Mouse (Mus musculus) ES-Bruce4 (cell line): ENCODE data around the gene Snai1. TPM values are rescaled to one million over a fixed set of nuclear protein-coding genes. Genes with fewer than 3 reads are reported as not detected.

Experiments
- H3K27ac ChIP-seq: 2 replicates; pipeline ENCODE4 v1.5.1; 2012; ENCODE audit warnings: low read length, inconsistent platforms; ENCODE audit not compliant: insufficient read depth
- H3K27me3 ChIP-seq: 2 replicates; pipeline ENCODE4 v1.6.1; 2012; ENCODE audit warnings: mild to moderate bottlenecking, low read length, inconsistent platforms; ENCODE audit not compliant: control insufficient read depth, poor library complexity, insufficient read depth, severe bottlenecking
- H3K36me3 ChIP-seq: 2 replicates; pipeline ENCODE4 v1.6.1; 2012; ENCODE audit warnings: inconsistent platforms, mild to moderate bottlenecking, low read length, moderate library complexity; ENCODE audit not compliant: control insufficient read depth, poor library complexity, insufficient read depth, severe bottlenecking
- H3K4me1 ChIP-seq: one replicate; pipeline ENCODE4 v1.8.1; 2011; ENCODE audit warnings: low read length; ENCODE audit not compliant: control insufficient read depth, insufficient read depth
- H3K4me3 ChIP-seq: 2 replicates; pipeline ENCODE4 v1.5.1; 2011; ENCODE audit warnings: low read depth, mild to moderate bottlenecking, low read length
- H3K9ac ChIP-seq: 2 replicates; pipeline ENCODE4 v1.6.1; 2012; ENCODE audit warnings: low read depth, mild to moderate bottlenecking, inconsistent platforms; ENCODE audit not compliant: poor library complexity, severe bottlenecking
- H3K9me3 ChIP-seq: replicated peaks from 2 replicates; pipeline ENCODE4 v1.6.1; 2012; ENCODE audit warnings: mild to moderate bottlenecking, low read length, inconsistent platforms; ENCODE audit not compliant: control insufficient read depth, poor library complexity, insufficient read depth, severe bottlenecking
- CTCF ChIP-seq: IDR thresholded peaks from one replicate; pipeline ENCODE4 v1.8.1; 2011; ENCODE audit warnings: low read depth, low read length
- EP300 ChIP-seq: IDR thresholded peaks from 2 replicates; pipeline ENCODE4 v1.6.1; 2011; ENCODE audit warnings: low read depth, low read length; ENCODE audit not compliant: insufficient read depth
- POLR2A ChIP-seq: IDR thresholded peaks from one replicate; pipeline ENCODE4 v1.8.1; 2011; ENCODE audit warnings: low read length; ENCODE audit not compliant: insufficient read depth
- polyA plus RNA-seq: library from polyadenylated mRNA; stranded (reverse); fragments of >200 nt; gene quantifications from 2 replicates; pipeline ENCODE4 v1.2.4, GENCODE M21; 2011; ENCODE audit warnings: low read depth; ENCODE audit not compliant: missing spikeins, insufficient read depth, insufficient read length

The Snai1 gene
- polyA plus RNA-seq = 5.9 and 6.7 TPM in 2 replicates

- peaks cover 2% of the 10 kb centered on the region; the same call in 1 of the 2 replicates for H3K27me3 ChIP-seq
- H3K27ac ChIP-seq = no peak within 1 kb of the TSS
Observed at GRCm38 (mm10) chr2:167537476-167538297, at the start of gene Snai1. TSS of gene Snai1 (plus strand) at chr2:167538195.

GRCm38 (mm10) chr2:167490813-167491525, 47.0 kb upstream of the Snai1 start:
- Histone ChIP-seq H3K4me3 (peak overlapping the region; percentile 60; the same call in 1 of the 2 replicates), H3K9ac (peak overlapping the region; percentile 72; the same call in 1 of the 2 replicates)
- TF ChIP-seq POLR2A = no peak

More at GRCm38 (mm10) chr2:167537476-167538297, at the start of gene Snai1:
- TF ChIP-seq POLR2A (peak; percentile 39), EP300 (peak; percentile 14; the same call in 1 of the 2 replicates), CTCF (peak; percentile 70)
- Histone ChIP-seq H3K9ac (peak within 1 kb of the TSS; percentile 19; the same call in 1 of the 2 replicates), H3K9me3 (no peaks in the 10 kb centered on the region), H3K4me1 (peaks cover 10% of the 10 kb centered on the region), H3K36me3 (no peaks in the 10 kb centered on the region), H3K4me3 (peak within 1 kb of the TSS; percentile 35)

GRCm38 (mm10) chr2:167491757-167492708, 46.0 kb upstream of the Snai1 start, which contains the start of gene Rnf114:
TSS of gene Rnf114 (plus strand) at chr2:167492645.
- peak within 1 kb of the TSS; percentile 60 for H3K4me3 ChIP-seq
- H3K9me3 ChIP-seq = no peaks in the 10 kb centered on the region
- H3K27me3 ChIP-seq = no peaks in the 10 kb centered on the region
- TF ChIP-seq EP300 = no peak
- TF ChIP-seq POLR2A = no peak
- no peak for TF ChIP-seq CTCF
- no peaks in the 10 kb centered on the region for H3K4me1 ChIP-seq
- peak within 1 kb of the TSS; percentile 72 for H3K9ac ChIP-seq
- H3K36me3 ChIP-seq = no peaks in the 10 kb centered on the region
- H3K27ac ChIP-seq = 0 out of 2 replicates have a peak within 1 kb of the TSS, but pooled peaks have one; percentile 1

More at GRCm38 (mm10) chr2:167490813-167491525, 47.0 kb upstream of the Snai1 start:
- Histone ChIP-seq H3K4me1 (no peaks in the 10 kb centered on the region), H3K27ac (no peak overlapping the region), H3K27me3 (no peaks in the 10 kb centered on the region), H3K9me3 (no peaks in the 10 kb centered on the region), H3K36me3 (no peaks in the 10 kb centered on the region)

GRCm38 (mm10) chr2:167492713-167493636, 45.0 kb upstream of the Snai1 start, which contains the start of gene Spata2:
TSS of gene Spata2 (minus strand) at chr2:167492887.
- 0 out of 2 replicates have a peak within 1 kb of the TSS, but pooled peaks have one; percentile 1 for H3K27ac ChIP-seq
- no peaks in the 10 kb centered on the region for H3K36me3 ChIP-seq
- H3K9me3 ChIP-seq = no peaks in the 10 kb centered on the region
- no peak for TF ChIP-seq CTCF
- TF ChIP-seq POLR2A = no peak
- TF ChIP-seq EP300 = no peak
- H3K4me1 ChIP-seq = no peaks in the 10 kb centered on the region
- peak within 1 kb of the TSS; percentile 72 for H3K9ac ChIP-seq
- no peaks in the 10 kb centered on the region for H3K27me3 ChIP-seq
- peak within 1 kb of the TSS; percentile 60 for H3K4me3 ChIP-seq
